Mouse (Mus musculus) thymus, adult 2 months (tissue): Measurements from ENCODE around the gene Nmt1.

Source experiments
- CTCF ChIP-seq: fragments of 200-500 bp; IDR thresholded peaks from 2 replicates; pipeline ENCODE4 v1.5.1; 2012; ENCODE audit warnings: mild to moderate bottlenecking, control low read depth, low read length, moderate library complexity, borderline replicate concordance; ENCODE audit not compliant: control insufficient read depth, poor library complexity, insufficient read depth; ENCODE audit errors: extremely low read depth
- POLR2A ChIP-seq: fragments of 200-500 bp; IDR thresholded peaks from 2 replicates; pipeline ENCODE4 v1.6.1; 2012; ENCODE audit warnings: mild to moderate bottlenecking, low read length, control low read depth, moderate library complexity; ENCODE audit not compliant: control insufficient read depth, poor library complexity, insufficient read depth; ENCODE audit errors: extremely low read depth

DNA sequence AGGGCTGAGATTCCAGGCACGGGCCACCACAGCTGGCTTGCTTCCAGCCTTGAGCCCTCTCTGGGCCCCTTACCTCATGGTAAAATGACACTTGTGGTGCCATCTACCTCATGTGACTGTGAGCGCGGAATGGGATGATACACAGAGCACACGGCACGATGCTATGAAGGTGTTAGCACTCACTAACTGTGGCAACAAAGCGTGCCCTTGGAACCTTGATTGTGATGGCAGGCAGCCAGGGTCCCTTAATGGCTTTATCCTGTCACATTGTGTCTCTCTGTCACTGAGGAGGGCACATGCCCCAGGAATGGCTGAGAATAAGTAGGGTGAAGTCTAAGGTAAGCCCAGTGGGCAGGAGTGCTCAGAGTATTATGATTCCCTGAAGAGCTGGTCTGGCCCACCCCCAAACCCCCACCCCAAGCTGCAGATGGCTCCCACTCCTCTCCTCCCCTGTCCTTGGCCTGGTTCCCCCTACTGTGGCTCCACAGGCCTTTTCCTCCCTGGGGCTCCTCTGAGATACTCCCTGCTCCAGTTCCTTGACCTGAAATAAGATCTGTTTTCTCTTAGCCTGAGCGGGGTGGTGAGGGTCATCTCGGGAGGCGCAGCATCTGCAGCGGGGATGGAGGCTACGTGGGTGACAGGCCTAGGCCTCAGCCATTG is 70.7 kb downstream of the Nmt1 start:
- TF ChIP-seq CTCF (no peak), POLR2A (no peak)
